Mouse (Mus musculus) kidney, postnatal 0 days (tissue): ENCODE results near the gene Osbpl6. TPM values are rescaled to one million over a fixed set of nuclear protein-coding genes. Genes with fewer than 3 reads are reported as not detected.

Source experiments
- ATAC-seq: fragments of 200-750 bp; cut with Nextera tagmentation; replicated peaks from 2 replicates; pipeline ENCODE4 v1.8.0; 2017; ENCODE audit warnings: low read depth, moderate number of reproducible peaks, moderate TSS enrichment, moderate library complexity; ENCODE audit not compliant: low FRiP score
- DNase-seq: peaks from one replicate; pipeline ENCODE4 v3.0.0-alpha.2; 2016; ENCODE audit warnings: low spot score
- H3K27ac ChIP-seq: fragments of 300-500 bp; sonication (generic); 2 replicates; pipeline ENCODE4 v1.5.1; 2014; ENCODE audit warnings: mild to moderate bottlenecking
- H3K27me3 ChIP-seq: fragments of 300-500 bp; sonication (generic); 2 replicates; pipeline ENCODE4 v1.6.1; 2014; ENCODE audit warnings: low read length, mixed read lengths; ENCODE audit not compliant: insufficient read depth
- H3K36me3 ChIP-seq: fragments of 300-500 bp; sonication (generic); 2 replicates; pipeline ENCODE4 v1.6.1; 2014; ENCODE audit warnings: low read length, mixed read lengths; ENCODE audit not compliant: insufficient read depth
- H3K4me1 ChIP-seq: fragments of 300-500 bp; sonication (generic); replicated peaks from 2 replicates; pipeline ENCODE4 v1.6.1; 2014; ENCODE audit warnings: antibody characterized with exemption, low read length, mixed read lengths; ENCODE audit not compliant: insufficient read depth
- H3K4me2 ChIP-seq: fragments of 300-500 bp; sonication (generic); 2 replicates; pipeline ENCODE4 v1.6.1; 2014; ENCODE audit warnings: mild to moderate bottlenecking, low read length, moderate library complexity, mixed read lengths
- H3K4me3 ChIP-seq: fragments of 300-500 bp; sonication (generic); replicated peaks from 2 replicates; pipeline ENCODE4 v1.5.1; 2014; ENCODE audit warnings: low read depth, low read length
- H3K9ac ChIP-seq: fragments of 300-500 bp; sonication (generic); 2 replicates; pipeline ENCODE4 v1.6.1; 2014; ENCODE audit warnings: low read depth, low read length
- H3K9me3 ChIP-seq: fragments of 300-500 bp; sonication (generic); replicated peaks from 2 replicates; pipeline ENCODE4 v1.6.1; 2016; ENCODE audit warnings: low read length, inconsistent platforms, mixed read lengths
- CTCF ChIP-seq: IDR thresholded peaks from 2 replicates; pipeline ENCODE4 v1.5.1; 2016; ENCODE audit warnings: antibody characterized with exemption, low read depth, mild to moderate bottlenecking, moderate library complexity
- WGBS: fragments of 180-500 bp; shearing (Covaris S2); extraction: QIAGEN DNeasy Blood & Tissue Kit; methylation state at CpG from one replicate; pipeline ENCODE4 v1.1.7; 2014; 5-methylcytosine and 5-hydroxymethylcytosine counted together
- polyA plus RNA-seq: library from polyadenylated mRNA; unstranded; fragments of >200 nt; fragmentation: Nextera tagmentation; extraction: Ambion mirVana; gene quantifications from 2 replicates; pipeline ENCODE4 v1.2.1, GENCODE M21; 2015

Osbpl6 gene
- polyA plus RNA-seq, 1 experiment from 2014 or later, result 19.4 TPM

DNA sequence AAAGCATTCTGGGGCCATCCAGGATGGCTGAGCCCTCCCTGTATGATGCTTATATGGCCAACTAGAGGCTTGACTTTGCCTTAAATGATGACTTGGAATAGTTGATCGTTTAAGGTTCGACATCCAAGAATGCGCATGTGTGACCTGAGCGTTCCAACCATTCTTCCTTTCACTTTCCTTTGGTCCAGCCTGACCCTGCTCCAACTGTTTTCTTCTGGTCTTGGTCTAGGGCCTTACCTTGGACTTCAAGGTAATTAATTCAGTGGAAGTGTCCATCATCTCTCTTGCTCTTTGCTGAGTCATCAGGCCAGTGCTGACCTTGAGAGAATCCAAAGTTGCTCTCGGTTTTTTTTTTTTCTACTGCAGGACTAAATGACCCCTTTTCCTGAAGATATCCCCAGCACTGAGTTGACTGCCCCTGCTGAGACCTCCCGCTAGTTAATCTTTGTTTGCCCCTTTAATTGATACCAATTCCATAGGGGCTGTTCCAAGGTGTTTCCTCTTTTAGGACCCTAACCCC lies 43.6 kb downstream of the Osbpl6 start:
- no peaks in the 10 kb centered on the region for H3K36me3 ChIP-seq
- no peak for TF ChIP-seq CTCF

DNA sequence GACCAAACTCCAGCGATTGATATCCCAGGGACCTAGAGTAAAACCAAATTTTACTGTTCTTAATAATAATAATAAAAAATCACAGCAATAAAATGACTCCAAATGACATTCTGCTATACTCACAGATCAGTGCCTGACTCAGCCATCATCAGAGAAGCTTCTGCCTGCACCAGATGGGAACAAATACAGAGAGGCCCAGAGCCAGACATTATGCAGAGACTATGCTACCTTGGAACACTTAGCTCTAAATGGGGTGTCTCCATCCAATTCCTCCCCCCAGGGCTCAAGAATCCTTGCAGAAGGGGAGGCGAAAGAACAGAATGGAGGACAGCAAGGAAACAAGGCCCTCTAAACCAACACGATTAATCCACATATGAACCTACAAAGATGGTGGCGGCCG lies 60.4 kb downstream of the Osbpl6 start:
- Histone ChIP-seq H3K9me3 (no peaks in the 10 kb centered on the region), H3K4me3 (no peak overlapping the region), H3K9ac (no peak overlapping the region), H3K4me2 (no peak overlapping the region), H3K27me3 (no peaks in the 10 kb centered on the region), H3K27ac (no peak overlapping the region), H3K4me1 (no peaks in the 10 kb centered on the region), H3K36me3 (no peaks in the 10 kb centered on the region)
- ATAC-seq, result no peak
- no peak for DNase-seq
- TF ChIP-seq CTCF, result no peak
- WGBS, result 98% methylated on average over 5 of the region's 5 CpGs

More for the DNA sequence above, 43.6 kb downstream of the Osbpl6 start:
- Histone ChIP-seq H3K27me3 (no peaks in the 10 kb centered on the region), H3K4me3 (no peak overlapping the region), H3K9ac (no peak overlapping the region), H3K4me1 (no peaks in the 10 kb centered on the region), H3K27ac (no peak overlapping the region), H3K9me3 (no peaks in the 10 kb centered on the region), H3K4me2 (no peak overlapping the region)
- no peak for ATAC-seq
- 82% methylated on average over 6 of the region's 6 CpGs for WGBS
- no peak for DNase-seq

DNA sequence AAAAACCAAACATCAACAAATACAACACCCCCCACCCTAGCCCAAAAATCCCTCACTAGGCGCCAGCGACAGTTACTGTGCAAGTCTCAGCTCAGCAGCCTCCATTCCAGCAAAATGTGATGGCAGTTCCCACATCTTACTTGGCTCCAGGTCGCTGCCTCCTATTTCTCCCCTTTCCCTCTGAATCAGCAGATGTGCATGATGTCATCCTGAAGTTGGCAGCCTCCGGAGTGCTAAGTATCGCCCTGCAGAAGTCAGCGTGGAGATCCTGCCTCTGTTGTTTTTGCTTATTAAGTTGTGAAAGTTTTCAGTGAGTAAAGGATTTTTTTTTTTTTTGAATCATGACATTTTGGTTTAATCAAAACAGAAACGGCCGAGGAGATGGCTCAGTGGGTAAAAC lies 61.9 kb downstream of the Osbpl6 start:
- Histone ChIP-seq H3K9me3 (no peaks in the 10 kb centered on the region), H3K4me1 (no peaks in the 10 kb centered on the region), H3K9ac (no peak overlapping the region), H3K4me3 (no peak overlapping the region), H3K36me3 (no peaks in the 10 kb centered on the region), H3K27me3 (no peaks in the 10 kb centered on the region), H3K27ac (no peak overlapping the region), H3K4me2 (no peak overlapping the region)
- TF ChIP-seq CTCF, result no peak
- peak; percentile 29 for DNase-seq
- WGBS, result 50% methylated on average over 8 of the region's 8 CpGs
- ATAC-seq, result no peak

DNA sequence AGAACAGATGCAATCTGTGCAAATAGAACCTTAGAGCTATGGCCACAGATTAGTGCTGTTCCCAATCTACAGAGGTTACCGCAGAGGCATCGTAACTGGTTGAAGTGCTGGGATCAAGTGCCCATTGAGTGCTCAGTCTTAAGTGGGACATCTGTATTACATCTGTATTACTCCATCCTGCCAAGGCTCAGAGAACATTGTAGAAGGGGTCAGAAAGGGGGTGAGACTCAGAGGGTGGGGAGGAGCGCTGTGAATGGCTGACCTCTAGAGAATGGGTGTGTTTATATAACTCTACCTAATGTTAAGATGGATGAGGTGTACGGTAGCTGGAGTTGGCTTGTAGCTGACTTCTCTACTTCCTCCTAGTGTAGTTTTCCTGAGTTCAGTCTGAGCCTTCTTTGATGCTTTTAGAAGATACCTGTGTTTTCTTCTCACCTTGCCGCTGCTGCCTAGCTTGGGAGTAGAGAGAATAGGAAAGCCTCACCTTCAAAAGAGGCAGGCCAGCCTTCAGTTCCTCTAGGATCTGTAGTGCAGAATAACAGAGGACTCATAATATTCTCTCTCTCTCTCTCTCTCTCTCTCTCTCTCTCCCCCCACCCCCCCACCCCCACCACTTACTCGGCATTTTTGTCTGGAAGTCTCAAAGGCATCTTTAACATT lies 62.9 kb downstream of the Osbpl6 start:
- Histone ChIP-seq H3K27ac (no peak overlapping the region), H3K4me1 (no peaks in the 10 kb centered on the region), H3K9ac (no peak overlapping the region), H3K27me3 (no peaks in the 10 kb centered on the region), H3K36me3 (no peaks in the 10 kb centered on the region), H3K4me2 (no peak overlapping the region), H3K4me3 (no peak overlapping the region), H3K9me3 (no peaks in the 10 kb centered on the region)
- ATAC-seq, result no peak
- no peak for DNase-seq
- no peak for TF ChIP-seq CTCF
- 76% methylated on average over 6 of the region's 6 CpGs for WGBS

DNA sequence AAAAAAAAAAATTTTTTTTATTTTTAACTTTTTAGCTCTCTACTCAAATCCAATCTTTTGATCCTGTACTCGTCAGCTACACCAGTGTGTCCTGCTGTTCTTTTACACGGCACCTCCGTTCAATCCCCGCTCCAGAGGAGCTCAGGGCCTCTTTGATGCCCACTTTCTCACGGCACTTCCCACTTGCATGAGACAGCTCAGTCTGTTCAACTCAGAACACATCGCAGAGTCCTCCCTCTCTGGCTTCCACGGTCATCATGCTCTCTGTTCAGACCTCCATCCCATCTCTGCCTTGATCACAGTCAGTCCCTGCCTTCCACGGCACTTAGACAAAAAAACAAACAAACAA lies 63.4 kb downstream of the Osbpl6 start:
- Histone ChIP-seq H3K27ac (no peak overlapping the region), H3K9ac (no peak overlapping the region), H3K4me3 (no peak overlapping the region), H3K36me3 (no peaks in the 10 kb centered on the region), H3K4me2 (no peak overlapping the region), H3K4me1 (no peaks in the 10 kb centered on the region), H3K9me3 (no peaks in the 10 kb centered on the region), H3K27me3 (no peaks in the 10 kb centered on the region)
- 69% methylated on average over 8 of the region's 8 CpGs for WGBS
- no peak for TF ChIP-seq CTCF
- no peak for DNase-seq
- ATAC-seq, result no peak

DNA sequence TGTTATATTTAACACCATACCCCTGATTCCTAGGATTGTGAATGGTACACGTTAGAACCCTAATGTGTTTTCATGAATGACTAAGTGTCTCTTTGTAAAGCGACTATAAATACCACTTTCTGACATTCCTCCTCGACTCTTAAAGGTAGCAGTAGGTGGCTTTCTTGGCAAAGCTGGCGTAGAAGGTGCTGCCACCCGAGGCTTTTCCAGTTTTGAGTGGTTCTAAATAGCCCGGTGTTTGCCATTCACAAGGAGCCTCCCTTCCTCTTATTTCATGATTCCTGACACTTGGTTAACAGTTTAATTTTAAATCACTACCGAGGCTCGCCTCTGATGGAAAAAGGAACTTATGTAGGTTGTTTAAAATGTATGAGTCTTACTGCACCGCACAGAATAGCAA lies 64.1 kb downstream of the Osbpl6 start:
- 65% methylated on average over 9 of the region's 9 CpGs for WGBS
- Histone ChIP-seq H3K9me3 (no peaks in the 10 kb centered on the region), H3K4me3 (no peak overlapping the region), H3K9ac (no peak overlapping the region), H3K27me3 (no peaks in the 10 kb centered on the region), H3K4me2 (no peak overlapping the region), H3K36me3 (no peaks in the 10 kb centered on the region), H3K4me1 (no peaks in the 10 kb centered on the region), H3K27ac (no peak overlapping the region)
- DNase-seq (no peak), ATAC-seq (no peak)
- no peak for TF ChIP-seq CTCF

DNA sequence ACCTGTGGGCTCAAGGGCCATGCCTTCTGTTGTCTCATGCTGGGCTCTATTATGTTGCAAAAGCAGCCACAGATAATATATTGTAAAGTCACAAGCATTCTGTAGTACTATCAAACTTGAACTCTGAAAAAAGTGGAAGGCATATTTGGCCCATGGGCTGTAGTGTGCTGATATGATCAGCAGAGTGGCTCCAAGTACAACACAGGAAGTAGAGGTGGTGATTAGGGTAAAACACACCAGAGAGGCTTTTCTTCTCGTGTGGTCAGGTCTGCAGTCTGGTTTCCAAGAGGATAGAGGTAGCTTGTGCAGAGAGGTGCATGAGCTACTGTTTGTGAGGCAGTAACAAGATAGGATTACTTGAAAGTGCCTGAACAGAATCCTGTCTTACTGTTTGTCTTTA lies 69.5 kb downstream of the Osbpl6 start:
- ATAC-seq, result no peak

More for the DNA sequence above, 69.5 kb downstream of the Osbpl6 start:
- 17% methylated on average over 1 of the region's 1 CpGs for WGBS
- Histone ChIP-seq H3K27me3 (no peaks in the 10 kb centered on the region), H3K36me3 (no peaks in the 10 kb centered on the region), H3K9me3 (no peaks in the 10 kb centered on the region), H3K4me3 (no peak overlapping the region), H3K27ac (no peak overlapping the region), H3K4me1 (no peaks in the 10 kb centered on the region), H3K4me2 (no peak overlapping the region), H3K9ac (no peak overlapping the region)
- DNase-seq, result no peak
- TF ChIP-seq CTCF, result no peak
